Mouse (Mus musculus): ENCODE results near the gene Wrb. TPM values are rescaled to one million over a fixed set of nuclear protein-coding genes. Genes with fewer than 3 reads are reported as not detected.

Gene Wrb
- polyA plus RNA-seq, 1 experiment, result 12.8 TPM

DNA sequence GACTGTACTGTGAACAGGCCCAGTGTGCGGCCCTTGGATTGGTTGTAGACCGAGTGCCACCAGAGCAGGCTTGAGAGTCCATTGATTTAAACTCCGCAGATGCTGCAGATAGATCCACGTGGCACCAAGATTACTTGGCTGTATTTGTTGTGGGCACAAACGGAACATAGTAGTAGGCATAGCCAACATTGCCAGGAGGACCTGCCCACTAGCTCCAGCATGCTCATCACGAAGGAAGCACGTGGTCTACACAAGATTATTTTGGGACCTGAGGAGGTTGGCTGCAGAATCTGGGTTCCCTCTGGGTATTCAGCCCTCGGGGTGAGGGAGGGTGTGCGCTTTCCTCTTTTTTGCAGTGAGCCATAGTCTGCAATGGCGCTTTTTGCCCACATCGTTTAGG is 12.0 kb downstream of the Wrb start:
- Histone ChIP-seq H3K4me1 (ENCODE audit: control insufficient read depth, insufficient read depth, low read length) (no peaks in the 10 kb centered on the region), H3K27ac (ENCODE audit: insufficient read depth, low read depth, low read length) (no peak overlapping the region), H3K4me3 (ENCODE audit: insufficient read depth, low read length) (no peak overlapping the region)
- no peak for TF ChIP-seq POLR2A (IDR thresholded peaks at IDR 0.05; ENCODE audit: borderline replicate concordance, low read depth, low read length)
- no peak for TF ChIP-seq CTCF (IDR thresholded peaks at IDR 0.05; ENCODE audit: low read depth, low read length)

DNA sequence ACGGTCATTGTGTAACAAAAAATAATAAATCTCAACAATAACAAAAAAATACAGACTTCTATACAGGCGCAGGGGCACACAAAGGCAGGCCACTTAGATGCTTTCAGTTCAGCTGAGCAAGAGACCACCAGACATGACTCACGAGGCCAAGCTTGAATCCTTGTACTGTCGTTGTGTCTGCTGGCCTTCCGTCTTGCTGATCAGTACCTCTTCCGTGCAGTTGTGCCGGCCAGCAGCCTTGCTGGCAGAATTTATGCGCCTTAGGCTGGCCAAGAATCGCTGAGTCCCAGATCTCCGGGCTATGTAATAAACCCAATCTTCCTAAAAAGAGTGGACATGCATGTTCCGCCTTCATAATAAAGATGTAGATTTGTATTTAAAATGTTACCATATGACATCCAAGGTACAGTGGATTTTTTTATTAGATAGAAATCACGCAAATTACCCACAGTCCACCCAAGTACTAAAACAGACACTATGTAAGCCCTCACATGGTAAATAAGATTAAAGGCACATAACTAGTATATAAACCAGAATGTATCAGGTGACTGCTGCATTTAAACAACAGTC is 13.4 kb downstream of the Wrb start:
- H3K4me3 ChIP-seq (ENCODE audit: insufficient read depth, low read length), result no peak overlapping the region
- TF ChIP-seq POLR2A (IDR thresholded peaks at IDR 0.05; ENCODE audit: borderline replicate concordance, low read depth, low read length) (no peak), CTCF (IDR thresholded peaks at IDR 0.05; ENCODE audit: low read depth, low read length) (no peak)
- H3K27ac ChIP-seq (ENCODE audit: insufficient read depth, low read depth, low read length), result no peak overlapping the region
- H3K4me1 ChIP-seq (ENCODE audit: control insufficient read depth, insufficient read depth, low read length), result no peaks in the 10 kb centered on the region

GRCm38 (mm10) chr16:96159091-96159731 is 14.0 kb downstream of the Wrb start:
- Histone ChIP-seq H3K27ac (ENCODE audit: insufficient read depth, low read depth, low read length) (no peak overlapping the region), H3K4me1 (ENCODE audit: control insufficient read depth, insufficient read depth, low read length) (no peaks in the 10 kb centered on the region), H3K4me3 (ENCODE audit: insufficient read depth, low read length) (no peak overlapping the region)
- TF ChIP-seq CTCF (IDR thresholded peaks at IDR 0.05; ENCODE audit: low read depth, low read length) (no peak), POLR2A (IDR thresholded peaks at IDR 0.05; ENCODE audit: borderline replicate concordance, low read depth, low read length) (no peak)

DNA sequence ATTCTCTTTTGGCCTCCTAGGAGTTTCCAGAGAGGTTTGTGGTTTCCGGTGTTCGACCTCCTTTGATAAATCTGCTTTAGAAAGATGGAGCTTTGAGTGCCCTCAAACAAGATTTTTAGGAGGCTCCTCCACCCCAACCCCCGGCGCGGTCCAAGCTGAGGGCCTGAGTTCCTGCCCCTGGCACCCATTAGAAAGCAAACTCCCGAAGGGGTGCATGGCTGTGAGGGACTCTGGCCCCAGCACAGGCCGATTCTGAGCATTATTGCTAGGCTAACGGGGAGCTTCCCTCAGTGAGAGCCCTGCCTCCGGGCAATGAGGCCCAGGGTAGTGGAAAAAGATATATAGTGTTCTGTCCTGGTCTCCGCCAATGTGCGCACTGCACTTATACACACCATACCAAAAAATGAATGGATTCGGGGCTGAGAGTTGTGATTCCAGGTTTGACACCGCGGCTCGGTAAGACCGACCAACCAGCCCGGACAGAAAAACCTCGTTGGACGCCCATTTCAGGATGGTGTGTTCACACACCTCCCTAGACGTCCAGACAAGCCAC is 14.7 kb downstream of the Wrb start:
- Histone ChIP-seq H3K4me1 (ENCODE audit: control insufficient read depth, insufficient read depth, low read length) (no peaks in the 10 kb centered on the region), H3K4me3 (ENCODE audit: insufficient read depth, low read length) (no peak overlapping the region), H3K27ac (ENCODE audit: insufficient read depth, low read depth, low read length) (no peak overlapping the region)
- no peak for TF ChIP-seq POLR2A (IDR thresholded peaks at IDR 0.05; ENCODE audit: borderline replicate concordance, low read depth, low read length)

- Histone ChIP-seq H3K4me3 (ENCODE audit: insufficient read depth, low read length) (no peak overlapping the region), H3K27ac (ENCODE audit: insufficient read depth, low read depth, low read length) (no peak overlapping the region), H3K4me1 (ENCODE audit: control insufficient read depth, insufficient read depth, low read length) (no peaks in the 10 kb centered on the region)
- TF ChIP-seq POLR2A (IDR thresholded peaks at IDR 0.05; ENCODE audit: borderline replicate concordance, low read depth, low read length) (no peak), CTCF (IDR thresholded peaks at IDR 0.05; ENCODE audit: low read depth, low read length) (no peak)
Measured at GRCm38 (mm10) chr16:96160927-96161326, 15.7 kb downstream of the Wrb start.

GRCm38 (mm10) chr16:96161336-96161735 is 16.1 kb downstream of the Wrb start:
- Histone ChIP-seq H3K27ac (ENCODE audit: insufficient read depth, low read depth, low read length) (no peak overlapping the region), H3K4me3 (ENCODE audit: insufficient read depth, low read length) (no peak overlapping the region), H3K4me1 (ENCODE audit: control insufficient read depth, insufficient read depth, low read length) (no peaks in the 10 kb centered on the region)
- TF ChIP-seq POLR2A (IDR thresholded peaks at IDR 0.05; ENCODE audit: borderline replicate concordance, low read depth, low read length) (no peak), CTCF (IDR thresholded peaks at IDR 0.05; ENCODE audit: low read depth, low read length) (no peak)

GRCm38 (mm10) chr16:96165723-96166264 is 20.6 kb downstream of the Wrb start:
- no peak for TF ChIP-seq POLR2A (IDR thresholded peaks at IDR 0.05; ENCODE audit: borderline replicate concordance, low read depth, low read length)
- no peak for TF ChIP-seq CTCF (IDR thresholded peaks at IDR 0.05; ENCODE audit: low read depth, low read length)
- Histone ChIP-seq H3K4me1 (ENCODE audit: control insufficient read depth, insufficient read depth, low read length) (no peaks in the 10 kb centered on the region), H3K27ac (ENCODE audit: insufficient read depth, low read depth, low read length) (no peak overlapping the region), H3K4me3 (ENCODE audit: insufficient read depth, low read length) (no peak overlapping the region)

DNA sequence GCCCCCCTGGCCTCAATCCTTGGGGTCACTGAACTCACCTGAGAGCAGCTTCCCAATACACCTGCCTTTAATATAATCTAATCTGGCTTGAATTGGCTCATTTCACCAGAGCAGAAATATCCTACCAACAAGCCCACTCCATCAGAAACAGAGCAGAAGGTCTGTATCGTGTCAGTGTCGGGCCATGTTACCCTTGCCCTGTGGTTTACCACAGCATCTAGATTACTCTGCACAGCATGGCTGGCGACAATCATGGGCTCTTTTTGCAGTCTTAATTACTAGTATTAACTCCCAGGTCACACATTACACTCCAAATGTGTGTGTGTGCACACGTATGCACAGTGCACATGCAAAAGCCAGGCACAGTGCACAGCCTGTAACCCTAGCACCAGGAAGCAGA is 23.6 kb downstream of the Wrb start:
- TF ChIP-seq POLR2A (IDR thresholded peaks at IDR 0.05; ENCODE audit: borderline replicate concordance, low read depth, low read length), result no peak
- TF ChIP-seq CTCF (IDR thresholded peaks at IDR 0.05; ENCODE audit: low read depth, low read length), result no peak
- H3K27ac ChIP-seq (ENCODE audit: insufficient read depth, low read depth, low read length), result no peak overlapping the region
- H3K4me1 ChIP-seq (ENCODE audit: control insufficient read depth, insufficient read depth, low read length), result no peaks in the 10 kb centered on the region
- H3K4me3 ChIP-seq (ENCODE audit: insufficient read depth, low read length), result no peak overlapping the region

GRCm38 (mm10) chr16:96173648-96174047 is 28.4 kb downstream of the Wrb start:
- Histone ChIP-seq H3K27ac (ENCODE audit: insufficient read depth, low read depth, low read length) (no peak overlapping the region), H3K4me3 (ENCODE audit: insufficient read depth, low read length) (no peak overlapping the region), H3K4me1 (ENCODE audit: control insufficient read depth, insufficient read depth, low read length) (no peaks in the 10 kb centered on the region)
- TF ChIP-seq CTCF (IDR thresholded peaks at IDR 0.05; ENCODE audit: low read depth, low read length) (no peak), POLR2A (IDR thresholded peaks at IDR 0.05; ENCODE audit: borderline replicate concordance, low read depth, low read length) (no peak)

DNA sequence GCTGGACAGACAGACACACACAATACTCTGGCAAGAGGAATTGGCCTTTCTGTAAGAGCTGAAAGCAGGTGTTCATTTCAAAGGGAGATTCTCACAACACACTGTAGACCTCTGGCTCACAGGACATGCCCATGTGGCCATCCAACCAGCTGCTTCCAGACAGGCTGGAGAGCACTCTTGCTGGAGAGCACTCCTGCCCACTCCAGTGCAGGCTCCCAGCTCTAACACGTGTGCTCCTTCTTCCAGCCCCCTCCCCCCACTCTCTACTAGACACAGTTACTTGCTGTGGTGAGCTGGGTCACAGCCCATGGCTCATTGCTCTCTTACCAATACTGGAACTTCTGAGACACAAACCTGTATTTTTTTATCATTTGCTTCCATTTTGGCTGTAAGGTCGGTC is 30.2 kb downstream of the Wrb start:
- H3K4me1 ChIP-seq (ENCODE audit: control insufficient read depth, insufficient read depth, low read length), result no peaks in the 10 kb centered on the region
- no peak for TF ChIP-seq CTCF (IDR thresholded peaks at IDR 0.05; ENCODE audit: low read depth, low read length)
- TF ChIP-seq POLR2A (IDR thresholded peaks at IDR 0.05; ENCODE audit: borderline replicate concordance, low read depth, low read length), result no peak
- H3K27ac ChIP-seq (ENCODE audit: insufficient read depth, low read depth, low read length), result no peak overlapping the region
- no peak overlapping the region for H3K4me3 ChIP-seq (ENCODE audit: insufficient read depth, low read length)
